Mouse (Mus musculus) erythroblast, embryonic 14.5 days (primary cell): ENCODE results near the gene Ptpdc1. TPM values are rescaled to one million over a fixed set of nuclear protein-coding genes. Genes with fewer than 3 reads are reported as not detected.

Source experiments
- H3K27me3 ChIP-seq: 2 replicates; pipeline ENCODE4 v1.6.1; 2012; ENCODE audit warnings: inconsistent platforms; ENCODE audit not compliant: control insufficient read depth
- H3K36me3 ChIP-seq: 2 replicates; pipeline ENCODE4 v1.6.1; 2012; ENCODE audit warnings: mild to moderate bottlenecking, inconsistent platforms; ENCODE audit not compliant: control insufficient read depth
- H3K4me1 ChIP-seq: 2 replicates; pipeline ENCODE4 v1.6.1; 2012; ENCODE audit warnings: inconsistent platforms; ENCODE audit not compliant: control insufficient read depth
- H3K4me3 ChIP-seq: replicated peaks from 2 replicates; pipeline ENCODE3; 2012; ENCODE audit warnings: moderate library complexity, mild to moderate bottlenecking, inconsistent platforms
- H3K9me3 ChIP-seq: 2 replicates; pipeline ENCODE4 v1.6.1; 2012; ENCODE audit warnings: low read length, inconsistent platforms, mixed read lengths; ENCODE audit not compliant: control insufficient read depth
- GATA1 ChIP-seq: IDR thresholded peaks from 2 replicates; pipeline ENCODE4 v1.6.1; 2012; ENCODE audit warnings: low read length, inconsistent platforms, mixed read lengths
- TAL1 ChIP-seq: IDR thresholded peaks from 3 replicates; pipeline ENCODE4 v1.6.1; 2012; ENCODE audit warnings: low read length, inconsistent platforms, mixed read lengths
- polyA plus RNA-seq: library from polyadenylated mRNA; stranded (reverse); fragments of >175 nt; gene quantifications from 2 replicates; pipeline ENCODE4 v1.2.3, GENCODE M21; 2012

The Ptpdc1 gene
- polyA plus RNA-seq, 1 experiment, result not detected

- no peak for TF ChIP-seq TAL1
- TF ChIP-seq GATA1, result no peak
Measured at GRCm38 (mm10) chr13:48663988-48664339, 38.5 kb upstream of the Ptpdc1 start.

GRCm38 (mm10) chr13:48663211-48663987 is 37.9 kb upstream of the Ptpdc1 start:
- no peak for TF ChIP-seq TAL1
- no peak for TF ChIP-seq GATA1
- peaks cover 4% of the 10 kb centered on the region; the same call in 1 of the 2 replicates for H3K9me3 ChIP-seq

More at GRCm38 (mm10) chr13:48663988-48664339, 38.5 kb upstream of the Ptpdc1 start:
- H3K4me3 ChIP-seq, result no peak overlapping the region
- H3K36me3 ChIP-seq, result no peaks in the 10 kb centered on the region
- H3K9me3 ChIP-seq, result peaks cover 6% of the 10 kb centered on the region; the same call in 1 of the 2 replicates
- H3K4me1 ChIP-seq, result no peaks in the 10 kb centered on the region
- H3K27me3 ChIP-seq, result peaks cover 100% of the 10 kb centered on the region

GRCm38 (mm10) chr13:48662431-48663143 is 37.1 kb upstream of the Ptpdc1 start, which contains the start of gene Barx1:
Gene Barx1 (plus strand): TSS chr13:48662998.
- TF ChIP-seq GATA1, result no peak
- TF ChIP-seq TAL1, result no peak
- Histone ChIP-seq H3K27me3 (peaks cover 100% of the 10 kb centered on the region), H3K4me3 (no peak within 1 kb of the TSS), H3K4me1 (no peaks in the 10 kb centered on the region), H3K36me3 (no peaks in the 10 kb centered on the region), H3K9me3 (peaks cover 4% of the 10 kb centered on the region; the same call in 1 of the 2 replicates)

More at GRCm38 (mm10) chr13:48663211-48663987, 37.9 kb upstream of the Ptpdc1 start:
- H3K27me3 ChIP-seq, result peaks cover 100% of the 10 kb centered on the region
- H3K36me3 ChIP-seq, result no peaks in the 10 kb centered on the region
- no peak overlapping the region for H3K4me3 ChIP-seq
- no peaks in the 10 kb centered on the region for H3K4me1 ChIP-seq

- H3K36me3 ChIP-seq, result no peaks in the 10 kb centered on the region
- peaks cover 4% of the 10 kb centered on the region; the same call in 1 of the 2 replicates for H3K9me3 ChIP-seq
- no peaks in the 10 kb centered on the region for H3K4me1 ChIP-seq
- H3K27me3 ChIP-seq, result peaks cover 100% of the 10 kb centered on the region
- no peak overlapping the region for H3K4me3 ChIP-seq
- TF ChIP-seq TAL1 (no peak), GATA1 (no peak)
Measured at GRCm38 (mm10) chr13:48661561-48661960, 36.1 kb upstream of the Ptpdc1 start.

- no peaks in the 10 kb centered on the region for H3K36me3 ChIP-seq
- TF ChIP-seq TAL1, result no peak
- no peak for TF ChIP-seq GATA1
- H3K9me3 ChIP-seq, result peaks cover 3% of the 10 kb centered on the region; the same call in 1 of the 2 replicates
- H3K4me3 ChIP-seq, result no peak overlapping the region
- H3K27me3 ChIP-seq, result peaks cover 100% of the 10 kb centered on the region
- no peaks in the 10 kb centered on the region for H3K4me1 ChIP-seq
Measured at GRCm38 (mm10) chr13:48660741-48661140, 35.3 kb upstream of the Ptpdc1 start.

GRCm38 (mm10) chr13:48660221-48660734 is 34.8 kb upstream of the Ptpdc1 start:
- Histone ChIP-seq H3K27me3 (peaks cover 100% of the 10 kb centered on the region), H3K4me1 (no peaks in the 10 kb centered on the region), H3K36me3 (no peaks in the 10 kb centered on the region), H3K9me3 (peaks cover 2% of the 10 kb centered on the region; the same call in 1 of the 2 replicates), H3K4me3 (no peak overlapping the region)
- TF ChIP-seq TAL1, result no peak
- TF ChIP-seq GATA1, result no peak

GRCm38 (mm10) chr13:48659254-48660220 is 34.1 kb upstream of the Ptpdc1 start:
- no peak overlapping the region for H3K4me3 ChIP-seq
- H3K9me3 ChIP-seq, result peaks cover 2% of the 10 kb centered on the region; the same call in 1 of the 2 replicates
- H3K36me3 ChIP-seq, result no peaks in the 10 kb centered on the region
- H3K27me3 ChIP-seq, result peaks cover 100% of the 10 kb centered on the region
- TF ChIP-seq GATA1 (no peak), TAL1 (no peak)
- H3K4me1 ChIP-seq, result no peaks in the 10 kb centered on the region

- TF ChIP-seq GATA1 (no peak), TAL1 (no peak)
- H3K27me3 ChIP-seq, result peaks cover 94% of the 10 kb centered on the region
- peaks cover 2% of the 10 kb centered on the region; the same call in 1 of the 2 replicates for H3K9me3 ChIP-seq
- H3K4me3 ChIP-seq, result no peak overlapping the region
- no peaks in the 10 kb centered on the region for H3K36me3 ChIP-seq
- no peaks in the 10 kb centered on the region for H3K4me1 ChIP-seq
Measured at GRCm38 (mm10) chr13:48658588-48659253, 33.3 kb upstream of the Ptpdc1 start.
